Mouse (Mus musculus): Measurements from ENCODE around the gene Rbbp7.
A peak's percentile ranks its signal among the peaks of the same experiment; 100 is the strongest.
"Not testable (repeated sequence)": the region's sequence is repeated elsewhere in the genome, so short reads cannot be mapped to it uniquely, and the experiment has no call there.

Rbbp7 gene

GRCm38 (mm10) chrX:162760115-162760942 is at the start of gene Rbbp7:
Rbbp7 (plus strand) TSS chrX:162760402.
- DNase-seq (ENCODE audit: low read depth, low spot score): peak; percentile 71

- no peak for DNase-seq (ENCODE audit: low read depth, low spot score)
Observed at GRCm38 (mm10) chrX:162717837-162718236, 42.4 kb upstream of the Rbbp7 start.

GRCm38 (mm10) chrX:162719615-162720014 is 40.6 kb upstream of the Rbbp7 start:
- DNase-seq (ENCODE audit: low read depth, low spot score): peak; percentile 22

- DNase-seq (ENCODE audit: low read depth, low spot score): no peak
Observed at GRCm38 (mm10) chrX:162727367-162727777, 32.8 kb upstream of the Rbbp7 start.

- no peak for DNase-seq (ENCODE audit: low read depth, low spot score)
Observed at GRCm38 (mm10) chrX:162727795-162728194, 32.4 kb upstream of the Rbbp7 start.

GRCm38 (mm10) chrX:162728228-162728627 is 32.0 kb upstream of the Rbbp7 start:
- DNase-seq (ENCODE audit: low read depth, low spot score): no peak

GRCm38 (mm10) chrX:162730031-162730430 is 30.2 kb upstream of the Rbbp7 start:
- DNase-seq (ENCODE audit: low read depth, low spot score): no peak

- peak; percentile 44 for DNase-seq (ENCODE audit: low read depth, low spot score)
Observed at GRCm38 (mm10) chrX:162734997-162735929, 24.9 kb upstream of the Rbbp7 start.

GRCm38 (mm10) chrX:162736140-162736659 is 24.0 kb upstream of the Rbbp7 start:
- DNase-seq (ENCODE audit: low read depth, low spot score): no peak

GRCm38 (mm10) chrX:162748696-162749420 is 11.3 kb upstream of the Rbbp7 start:
- no peak for DNase-seq (ENCODE audit: low read depth, low spot score)

GRCm38 (mm10) chrX:162752418-162752817 is 7.8 kb upstream of the Rbbp7 start:
- DNase-seq (ENCODE audit: low read depth, low spot score): no peak

- no peak for DNase-seq (ENCODE audit: low read depth, low spot score)
Observed at GRCm38 (mm10) chrX:162754314-162754713, 5.9 kb upstream of the Rbbp7 start.

GRCm38 (mm10) chrX:162756058-162756457 is 4.1 kb upstream of the Rbbp7 start:
- no peak for DNase-seq (ENCODE audit: low read depth, low spot score)

GRCm38 (mm10) chrX:162759251-162760114 is 719 bp upstream of the Rbbp7 start:
- no peak for DNase-seq (ENCODE audit: low read depth, low spot score)

- DNase-seq (ENCODE audit: low read depth, low spot score): no peak
Observed at GRCm38 (mm10) chrX:162760958-162761515, 835 bp downstream of the Rbbp7 start.

GRCm38 (mm10) chrX:162761716-162762395 is 1.7 kb downstream of the Rbbp7 start:
- no peak for DNase-seq (ENCODE audit: low read depth, low spot score)

GRCm38 (mm10) chrX:162770726-162771125 is 10.5 kb downstream of the Rbbp7 start:
- DNase-seq (ENCODE audit: low read depth, low spot score): no peak

GRCm38 (mm10) chrX:162788372-162788771 is 28.2 kb downstream of the Rbbp7 start:
- DNase-seq (ENCODE audit: low read depth, low spot score): no peak

GRCm38 (mm10) chrX:162791392-162791791 is 31.2 kb downstream of the Rbbp7 start:
- not testable (repeated sequence) for DNase-seq (ENCODE audit: low read depth, low spot score)

- DNase-seq (ENCODE audit: low read depth, low spot score): peak; percentile 12
Observed at GRCm38 (mm10) chrX:162800371-162800770, 40.2 kb downstream of the Rbbp7 start.
